Mouse (Mus musculus): ENCODE results near the gene Disc1. TPM values are rescaled to one million over a fixed set of nuclear protein-coding genes. Genes with fewer than 3 reads are reported as not detected.

Disc1 gene
- total and polyA plus RNA-seq, 2 experiments from 2014 or later, result 1.2 to 5.2 TPM

DNA sequence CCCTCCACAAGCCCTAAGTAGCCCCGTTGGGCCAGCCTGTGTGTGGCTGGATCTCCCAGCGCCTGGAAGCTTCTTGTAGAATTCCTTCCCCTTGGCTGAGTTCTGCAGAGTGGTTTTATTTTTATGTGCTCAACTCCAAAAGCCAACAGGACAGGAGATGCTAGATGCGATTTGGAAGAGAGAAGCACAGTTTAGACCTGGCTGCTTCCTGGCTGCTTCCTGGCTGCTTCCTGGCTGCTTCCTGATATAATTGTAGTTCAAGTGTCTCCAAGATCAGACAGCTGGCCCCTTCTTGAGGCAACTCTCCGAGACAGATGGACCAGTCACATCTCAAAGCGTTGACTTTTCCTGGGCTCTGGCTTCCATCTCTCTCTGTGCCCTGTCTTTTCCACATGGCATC lies 139.7 kb downstream of the Disc1 start:
- Histone ChIP-seq H3K9me3 (replicated peaks; ENCODE audit: control insufficient read depth, low read length) (no peaks in the 10 kb centered on the region), H3K27ac (ENCODE audit: low read depth) (no peak overlapping the region), H3K27me3 (ENCODE audit: control insufficient read depth, insufficient read depth, low read length) (no peaks in the 10 kb centered on the region), H3K4me1 (ENCODE audit: control insufficient read depth, insufficient read depth) (peaks cover 13% of the 10 kb centered on the region; the same call in 1 of the 2 replicates), H3K4me3 (ENCODE audit: low read depth, low read length) (no peak overlapping the region), H3K36me3 (replicated peaks; ENCODE audit: control insufficient read depth, insufficient read depth, low read length) (no peaks in the 10 kb centered on the region), H3K9ac (replicated peaks; ENCODE audit: low read depth, low read length) (no peak overlapping the region), H3K4me2 (ENCODE audit: low read depth, low read length) (no peak overlapping the region)
- DNase-seq (ENCODE audit: low spot score) (no peak), ATAC-seq (ENCODE audit: insufficient read depth, low read depth) (no peak)
- 62% methylated on average over 5 of the region's 5 CpGs for whole genome bisulfite sequencing
- TF ChIP-seq EP300 (IDR thresholded peaks at IDR 0.05; ENCODE audit: low read depth), result no peak
- no peak for TF ChIP-seq CTCF (IDR thresholded peaks at IDR 0.05; ENCODE audit: low read depth)

DNA sequence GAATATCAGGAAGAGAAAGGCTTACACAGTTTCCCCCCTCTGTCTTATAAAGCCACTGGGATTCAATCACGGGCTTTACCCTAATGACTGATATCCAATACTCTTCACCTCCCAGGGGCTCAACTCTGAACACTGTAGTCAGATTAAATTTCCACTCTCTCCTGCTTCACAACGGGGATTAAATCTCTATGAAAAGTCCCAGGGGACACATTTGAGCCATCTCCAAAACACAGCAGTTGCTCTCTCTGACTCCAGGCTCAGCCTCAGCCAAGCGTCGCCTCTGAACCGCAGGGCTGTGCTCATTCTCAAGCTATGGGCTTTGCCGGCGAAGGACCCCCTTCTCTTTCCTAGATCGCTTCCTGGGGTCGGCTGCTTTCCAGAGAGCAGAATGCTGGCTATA lies 141.1 kb downstream of the Disc1 start:
- ATAC-seq (ENCODE audit: insufficient read depth, low read depth), result no peak
- 69% methylated on average over 9 of the region's 9 CpGs for WGBS
- TF ChIP-seq CTCF (IDR thresholded peaks at IDR 0.05; ENCODE audit: low read depth), result no peak
- TF ChIP-seq EP300 (IDR thresholded peaks at IDR 0.05; ENCODE audit: low read depth), result no peak
- Histone ChIP-seq H3K4me1 (ENCODE audit: control insufficient read depth, insufficient read depth) (peaks cover 26% of the 10 kb centered on the region), H3K4me2 (ENCODE audit: low read depth, low read length) (no peak overlapping the region), H3K9me3 (replicated peaks; ENCODE audit: control insufficient read depth, low read length) (no peaks in the 10 kb centered on the region), H3K9ac (replicated peaks; ENCODE audit: low read depth, low read length) (no peak overlapping the region), H3K4me3 (ENCODE audit: low read depth, low read length) (no peak overlapping the region), H3K36me3 (replicated peaks; ENCODE audit: control insufficient read depth, insufficient read depth, low read length) (no peaks in the 10 kb centered on the region), H3K27ac (ENCODE audit: low read depth) (no peak overlapping the region), H3K27me3 (ENCODE audit: control insufficient read depth, insufficient read depth, low read length) (no peaks in the 10 kb centered on the region)
- DNase-seq (ENCODE audit: low spot score), result no peak

DNA sequence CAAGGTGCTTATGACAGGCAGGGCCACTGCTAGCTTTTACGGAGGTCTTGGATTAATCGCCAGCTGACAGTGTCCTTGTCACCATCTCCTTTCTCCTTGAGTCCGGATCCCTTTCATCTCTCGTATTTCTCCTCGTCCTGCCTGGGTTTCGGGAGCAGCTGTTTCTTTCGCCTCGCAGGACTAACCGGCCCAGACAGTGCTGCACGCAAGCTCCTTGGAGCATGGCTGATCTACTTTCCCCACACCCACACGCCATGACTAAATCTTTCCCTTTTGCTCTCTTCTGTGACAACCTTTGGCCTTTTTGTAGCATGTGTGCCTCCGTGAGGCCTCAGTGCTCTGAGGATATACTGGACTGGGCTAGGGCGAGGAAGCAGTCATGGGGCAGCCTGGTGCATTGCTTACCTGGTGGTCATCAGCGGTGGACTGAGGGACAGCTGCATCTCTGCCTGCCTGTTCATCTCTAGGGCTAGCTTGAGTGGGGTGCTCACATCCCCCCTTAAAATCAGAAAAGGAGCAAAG lies 142.6 kb downstream of the Disc1 start:
- H3K4me1 ChIP-seq (ENCODE audit: control insufficient read depth, insufficient read depth), result peaks cover 41% of the 10 kb centered on the region
- no peaks in the 10 kb centered on the region for H3K9me3 ChIP-seq (replicated peaks; ENCODE audit: control insufficient read depth, low read length)
- no peak overlapping the region for H3K9ac ChIP-seq (replicated peaks; ENCODE audit: low read depth, low read length)
- H3K27me3 ChIP-seq (ENCODE audit: control insufficient read depth, insufficient read depth, low read length), result no peaks in the 10 kb centered on the region
- WGBS, result 85% methylated on average over 14 of the region's 14 CpGs
- ATAC-seq (ENCODE audit: insufficient read depth, low read depth) (no peak), DNase-seq (ENCODE audit: low spot score) (no peak)
- no peaks in the 10 kb centered on the region for H3K36me3 ChIP-seq (replicated peaks; ENCODE audit: control insufficient read depth, insufficient read depth, low read length)
- H3K27ac ChIP-seq (ENCODE audit: low read depth), result 0 out of 2 replicates have a peak overlapping the region, but pooled peaks have one; percentile 9
- H3K4me2 ChIP-seq (ENCODE audit: low read depth, low read length), result no peak overlapping the region
- TF ChIP-seq CTCF (IDR thresholded peaks at IDR 0.05; ENCODE audit: low read depth) (no peak), EP300 (IDR thresholded peaks at IDR 0.05; ENCODE audit: low read depth) (no peak)
- H3K4me3 ChIP-seq (ENCODE audit: low read depth, low read length), result no peak overlapping the region

DNA sequence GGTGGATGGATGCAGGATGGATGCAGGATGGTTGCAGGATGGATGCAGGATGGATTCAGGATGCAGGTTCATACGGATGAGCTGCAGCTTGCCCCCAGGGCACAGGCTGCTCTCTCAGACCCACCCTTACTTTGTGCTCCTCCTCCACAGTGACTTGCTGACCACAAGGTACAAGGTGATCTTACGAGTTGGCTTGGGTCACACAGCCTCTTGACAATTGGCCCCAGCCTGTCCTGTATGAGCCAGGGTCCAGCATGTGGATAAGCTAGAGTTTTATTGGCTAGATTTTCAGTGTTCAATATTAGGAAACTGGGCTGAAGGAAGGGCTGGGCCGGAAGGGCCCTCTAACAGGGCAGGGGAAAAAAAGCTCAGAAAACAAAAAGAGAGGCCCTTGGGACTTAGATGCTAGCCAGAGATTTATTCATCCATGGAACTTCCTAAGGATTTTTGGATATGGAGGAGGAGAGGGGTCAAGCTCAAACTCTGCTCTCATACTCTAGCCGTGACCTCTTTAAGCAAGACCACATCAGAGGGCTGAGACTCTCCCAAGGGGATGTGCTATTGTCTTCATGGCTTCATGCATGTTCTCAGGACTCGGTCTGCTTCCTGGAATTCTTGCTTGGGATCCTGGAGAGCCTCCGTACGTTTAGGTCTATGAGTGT lies 143.5 kb downstream of the Disc1 start:
- Histone ChIP-seq H3K9me3 (replicated peaks; ENCODE audit: control insufficient read depth, low read length) (no peaks in the 10 kb centered on the region), H3K27ac (ENCODE audit: low read depth) (peak overlapping the region; percentile 79), H3K4me2 (ENCODE audit: low read depth, low read length) (no peak overlapping the region), H3K9ac (replicated peaks; ENCODE audit: low read depth, low read length) (no peak overlapping the region), H3K4me1 (ENCODE audit: control insufficient read depth, insufficient read depth) (peaks cover 45% of the 10 kb centered on the region), H3K36me3 (replicated peaks; ENCODE audit: control insufficient read depth, insufficient read depth, low read length) (no peaks in the 10 kb centered on the region), H3K27me3 (ENCODE audit: control insufficient read depth, insufficient read depth, low read length) (no peaks in the 10 kb centered on the region), H3K4me3 (ENCODE audit: low read depth, low read length) (no peak overlapping the region)
- 63% methylated on average over 7 of the region's 7 CpGs for WGBS
- TF ChIP-seq EP300 (IDR thresholded peaks at IDR 0.05; ENCODE audit: low read depth), result peak; percentile 71
- TF ChIP-seq CTCF (IDR thresholded peaks at IDR 0.05; ENCODE audit: low read depth), result no peak
- ATAC-seq (ENCODE audit: insufficient read depth, low read depth) (peak; percentile 63), DNase-seq (ENCODE audit: low spot score) (no peak)

DNA sequence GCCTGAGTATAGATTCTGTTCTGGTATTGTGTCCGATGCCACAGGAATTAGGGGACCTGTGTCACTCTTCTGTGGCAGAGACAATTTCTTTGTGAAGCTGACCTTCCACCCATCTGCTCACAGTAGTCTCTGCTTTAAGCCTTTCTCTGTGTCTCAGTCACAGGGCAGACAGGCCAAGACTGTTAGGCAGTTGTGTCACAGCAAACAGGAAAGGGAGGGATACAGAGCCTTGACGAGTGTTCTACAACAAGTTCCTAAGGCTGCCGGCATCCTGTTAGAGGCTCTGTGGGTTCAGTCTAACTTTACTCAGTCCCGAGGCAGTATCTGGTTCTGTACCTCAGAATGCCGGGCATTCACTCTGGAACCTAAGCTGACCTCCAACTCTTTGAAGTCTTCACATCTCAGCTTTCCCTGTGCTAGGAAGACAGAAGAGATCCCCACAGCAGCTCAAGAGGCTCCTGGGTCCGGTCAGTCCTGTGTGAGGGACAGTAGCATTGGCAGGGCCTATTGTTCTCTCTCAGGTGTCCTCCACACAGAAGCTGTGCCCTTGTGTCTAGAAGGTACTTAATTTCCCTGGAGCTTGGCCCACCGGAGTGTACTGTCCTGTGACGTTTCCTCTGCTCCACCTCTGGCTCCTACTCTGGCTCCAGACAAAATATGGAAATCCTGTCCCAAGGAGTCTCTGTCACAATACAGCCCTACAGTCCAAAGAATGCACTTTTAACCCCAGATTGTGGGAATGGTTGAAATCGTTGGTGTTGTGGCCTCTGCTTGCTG lies 144.6 kb downstream of the Disc1 start:
- H3K4me1 ChIP-seq (ENCODE audit: control insufficient read depth, insufficient read depth), result peaks cover 48% of the 10 kb centered on the region

More for the DNA sequence above, 144.6 kb downstream of the Disc1 start:
- H3K27me3 ChIP-seq (ENCODE audit: control insufficient read depth, insufficient read depth, low read length), result no peaks in the 10 kb centered on the region
- no peak for TF ChIP-seq CTCF (IDR thresholded peaks at IDR 0.05; ENCODE audit: low read depth)
- no peaks in the 10 kb centered on the region for H3K36me3 ChIP-seq (replicated peaks; ENCODE audit: control insufficient read depth, insufficient read depth, low read length)
- H3K9me3 ChIP-seq (replicated peaks; ENCODE audit: control insufficient read depth, low read length), result no peaks in the 10 kb centered on the region
- no peak overlapping the region for H3K4me2 ChIP-seq (ENCODE audit: low read depth, low read length)
- H3K27ac ChIP-seq (ENCODE audit: low read depth), result peak overlapping the region; percentile 79
- WGBS, result 43% methylated on average over 9 of the region's 9 CpGs
- ATAC-seq (ENCODE audit: insufficient read depth, low read depth), result peak; percentile 53
- no peak for DNase-seq (ENCODE audit: low spot score)
- H3K9ac ChIP-seq (replicated peaks; ENCODE audit: low read depth, low read length), result no peak overlapping the region
- no peak overlapping the region for H3K4me3 ChIP-seq (ENCODE audit: low read depth, low read length)
